Mouse (Mus musculus) lung, postnatal 0 days (tissue): ENCODE data around the gene Grrp1. TPM values are rescaled to one million over a fixed set of nuclear protein-coding genes. Genes with fewer than 3 reads are reported as not detected.
"Not testable (repeated sequence)": the region's sequence is repeated elsewhere in the genome, so short reads cannot be mapped to it uniquely, and the experiment has no call there.

ENCODE experiments used
- ATAC-seq: fragments of 200-750 bp; cut with Nextera tagmentation; 2 replicates; pipeline ENCODE4 v1.8.0; 2017; ENCODE audit warnings: moderate library complexity
- DNase-seq: peaks from one replicate; pipeline ENCODE4 v3.0.0-alpha.2; 2016; ENCODE audit warnings: low spot score
- H3K27ac ChIP-seq: fragments of 300-500 bp; sonication (generic); 2 replicates; pipeline ENCODE4 v1.5.1; 2014; ENCODE audit warnings: antibody characterized with exemption, mild to moderate bottlenecking, low read length, mixed read lengths
- H3K27me3 ChIP-seq: fragments of 300-500 bp; sonication (generic); replicated peaks from 2 replicates; pipeline ENCODE4 v1.6.1; 2014; ENCODE audit warnings: low read length, mixed read lengths; ENCODE audit not compliant: insufficient read depth
- H3K36me3 ChIP-seq: fragments of 300-500 bp; sonication (generic); 2 replicates; pipeline ENCODE4 v1.6.1; 2014; ENCODE audit warnings: low read length, mixed read lengths; ENCODE audit not compliant: insufficient read depth
- H3K4me1 ChIP-seq: fragments of 300-500 bp; sonication (generic); 2 replicates; pipeline ENCODE4 v1.6.1; 2014; ENCODE audit warnings: antibody characterized with exemption, low read depth, low read length, mixed read lengths; ENCODE audit not compliant: insufficient read depth
- H3K4me2 ChIP-seq: fragments of 300-500 bp; sonication (generic); replicated peaks from 2 replicates; pipeline ENCODE4 v1.6.1; 2014; ENCODE audit warnings: low read depth, mild to moderate bottlenecking, low read length, moderate library complexity, mixed read lengths
- H3K4me3 ChIP-seq: fragments of 300-500 bp; sonication (generic); 2 replicates; pipeline ENCODE4 v1.5.1; 2014; ENCODE audit warnings: low read depth, low read length
- H3K9ac ChIP-seq: fragments of 300-500 bp; sonication (generic); replicated peaks from 2 replicates; pipeline ENCODE4 v1.6.1; 2014; ENCODE audit warnings: low read depth, mild to moderate bottlenecking
- H3K9me3 ChIP-seq: fragments of 300-500 bp; sonication (generic); 2 replicates; pipeline ENCODE4 v1.6.1; 2016; ENCODE audit warnings: low read length, mixed read lengths
- CTCF ChIP-seq: IDR thresholded peaks from 2 replicates; pipeline ENCODE4 v1.5.1; 2016; ENCODE audit warnings: antibody characterized with exemption, mild to moderate bottlenecking
- EP300 ChIP-seq: IDR thresholded peaks from 2 replicates; pipeline ENCODE4 v1.6.1; 2016; ENCODE audit warnings: antibody characterized with exemption, mild to moderate bottlenecking, control low read depth
- WGBS: fragments of 180-500 bp; shearing (Covaris S2); extraction: QIAGEN DNeasy Blood & Tissue Kit; methylation state at CpG from one replicate; pipeline ENCODE4 v1.1.7; 2014; 5-methylcytosine and 5-hydroxymethylcytosine counted together
- polyA plus RNA-seq: library from polyadenylated mRNA; unstranded; fragments of >200 nt; fragmentation: Nextera tagmentation; extraction: Ambion mirVana; gene quantifications from 2 replicates; pipeline ENCODE4 v1.2.1, GENCODE M21; 2015

The Grrp1 gene
- polyA plus RNA-seq, 1 experiment from 2014 or later = 23.6 TPM

GRCm38 (mm10) chr4:134272731-134273416, 19.0 kb upstream of the Grrp1 start:
- H3K4me1 ChIP-seq = peaks cover 4% of the 10 kb centered on the region; the same call in 1 of the 2 replicates
- H3K27ac ChIP-seq = peak overlapping the region; percentile 38; the same call in 1 of the 2 replicates
- 11% methylated on average over 12 of the region's 13 CpGs for WGBS
- peak overlapping the region; percentile 21; the same call in 1 of the 2 replicates for H3K4me3 ChIP-seq
- peak overlapping the region; percentile 40 for H3K4me2 ChIP-seq
- H3K9me3 ChIP-seq = no peaks in the 10 kb centered on the region
- H3K27me3 ChIP-seq = no peaks in the 10 kb centered on the region
- no peak overlapping the region for H3K9ac ChIP-seq
- H3K36me3 ChIP-seq = peaks cover 9% of the 10 kb centered on the region; the same call in 1 of the 2 replicates
- TF ChIP-seq EP300 = no peak
- no peak for TF ChIP-seq CTCF
- peak; percentile 73 for DNase-seq
- peak; percentile 59 for ATAC-seq

DNA sequence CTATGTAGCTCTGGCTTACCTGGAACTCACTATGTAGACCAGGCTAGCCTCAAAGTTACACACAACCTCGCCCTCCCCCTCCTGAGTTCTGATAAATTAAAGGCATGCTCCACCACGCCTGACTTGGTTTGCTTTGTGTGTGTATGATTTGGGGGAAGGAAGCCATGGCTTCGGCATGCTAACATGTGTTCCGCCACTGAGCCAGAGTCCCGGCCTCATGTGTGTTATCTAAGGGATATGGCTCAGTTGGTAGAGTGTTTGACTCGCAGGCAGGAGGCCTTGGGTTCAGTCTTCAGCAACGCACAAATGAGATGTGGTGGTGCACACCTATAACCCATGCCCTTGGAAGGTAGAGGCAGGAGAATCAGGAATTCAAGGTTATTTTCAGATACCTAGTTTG, 18.1 kb upstream of the Grrp1 start:
- WGBS = 80% methylated on average over 7 of the region's 7 CpGs
- H3K36me3 ChIP-seq = peaks cover 5% of the 10 kb centered on the region; the same call in 1 of the 2 replicates
- no peaks in the 10 kb centered on the region for H3K9me3 ChIP-seq

DNA sequence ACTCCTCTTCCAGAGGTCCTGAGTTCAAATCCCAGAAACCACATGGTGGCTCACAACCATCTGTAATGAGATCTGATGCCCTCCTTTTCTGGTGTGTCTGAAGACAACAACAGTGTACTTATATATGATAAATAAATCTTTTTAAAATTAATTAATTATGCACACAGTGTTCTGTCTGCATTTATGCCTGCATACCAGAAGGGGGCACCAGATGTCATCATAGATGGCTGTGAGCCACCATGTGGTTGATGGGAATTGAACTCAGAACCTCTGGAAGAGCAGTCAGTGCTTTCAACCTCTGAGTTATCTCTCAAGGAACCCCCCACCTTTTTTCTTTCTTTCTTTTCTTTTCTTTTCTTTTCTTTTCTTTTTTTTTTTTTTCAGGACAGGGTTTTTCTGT, 15.7 kb upstream of the Grrp1 start:
- H3K27me3 ChIP-seq, H3K4me3 ChIP-seq, H3K9ac ChIP-seq, H3K36me3 ChIP-seq, H3K4me1 ChIP-seq, H3K9me3 ChIP-seq, H3K27ac ChIP-seq, ATAC-seq, H3K4me2 ChIP-seq: not testable (repeated sequence)
- peak; percentile 62 for TF ChIP-seq CTCF
- peak; percentile 5 for DNase-seq

More for the DNA sequence above, 18.1 kb upstream of the Grrp1 start:
- ATAC-seq (no peak), DNase-seq (no peak)
- no peak overlapping the region for H3K4me3 ChIP-seq
- no peak overlapping the region for H3K4me2 ChIP-seq
- H3K9ac ChIP-seq = no peak overlapping the region
- H3K27ac ChIP-seq = no peak overlapping the region
- TF ChIP-seq CTCF (no peak), EP300 (no peak)
- peaks cover 4% of the 10 kb centered on the region; the same call in 1 of the 2 replicates for H3K4me1 ChIP-seq
- no peaks in the 10 kb centered on the region for H3K27me3 ChIP-seq

DNA sequence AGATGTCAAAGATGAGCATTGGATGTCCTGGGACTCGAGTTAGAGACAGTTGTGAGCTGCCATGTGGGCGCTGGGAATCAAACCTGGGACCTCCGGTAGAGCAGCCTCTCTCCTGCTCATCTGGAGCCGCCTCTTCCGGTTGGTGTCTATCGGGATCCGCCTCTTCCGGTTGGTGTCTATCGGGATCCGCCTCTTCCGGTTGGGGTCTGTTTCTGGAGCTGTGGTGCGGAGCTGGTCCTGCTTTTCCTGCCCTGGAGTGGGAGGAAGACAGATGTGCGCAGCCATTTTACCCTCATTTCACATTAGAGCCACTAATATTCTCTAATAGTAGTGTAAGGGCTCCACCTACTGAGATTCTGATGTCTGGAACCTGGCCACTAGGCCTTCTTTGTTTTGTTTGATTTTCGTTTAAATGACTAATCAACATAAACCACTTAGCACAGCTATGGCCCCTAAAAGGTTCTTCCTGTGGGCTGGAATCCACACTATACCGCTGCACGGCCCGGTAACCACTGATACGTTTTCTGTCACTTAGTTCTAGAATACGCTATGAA, 14.3 kb upstream of the Grrp1 start:
- no peak overlapping the region for H3K9ac ChIP-seq
- H3K27me3 ChIP-seq = no peaks in the 10 kb centered on the region
- no peak for TF ChIP-seq EP300
- TF ChIP-seq CTCF = peak; percentile 29
- WGBS = 71% methylated on average over 19 of the region's 19 CpGs
- H3K4me3 ChIP-seq = no peak overlapping the region
- no peaks in the 10 kb centered on the region for H3K9me3 ChIP-seq
- peaks cover 4% of the 10 kb centered on the region; the same call in 1 of the 2 replicates for H3K4me1 ChIP-seq
- no peak overlapping the region for H3K4me2 ChIP-seq
- DNase-seq (no peak), ATAC-seq (peak; percentile 35; the same call in 1 of the 2 replicates)
- H3K36me3 ChIP-seq = no peaks in the 10 kb centered on the region
- no peak overlapping the region for H3K27ac ChIP-seq

- no peaks in the 10 kb centered on the region for H3K27me3 ChIP-seq
- WGBS = 38% methylated on average over 9 of the region's 9 CpGs
- H3K4me3 ChIP-seq = no peak overlapping the region
- H3K4me2 ChIP-seq = no peak overlapping the region
- no peaks in the 10 kb centered on the region for H3K4me1 ChIP-seq
- no peak overlapping the region for H3K9ac ChIP-seq
- TF ChIP-seq CTCF = peak; percentile 10; the same call in 1 of the 2 replicates
- peak; percentile 56; the same call in 1 of the 2 replicates for TF ChIP-seq EP300
- ATAC-seq (peak; percentile 52), DNase-seq (no peak)
- no peaks in the 10 kb centered on the region for H3K9me3 ChIP-seq
- H3K36me3 ChIP-seq = no peaks in the 10 kb centered on the region
- H3K27ac ChIP-seq = no peak overlapping the region
Observed at GRCm38 (mm10) chr4:134265860-134266585, 12.1 kb upstream of the Grrp1 start.

- Histone ChIP-seq H3K9ac (no peak overlapping the region), H3K27me3 (no peaks in the 10 kb centered on the region), H3K9me3 (no peaks in the 10 kb centered on the region), H3K4me3 (no peak overlapping the region), H3K4me2 (no peak overlapping the region), H3K4me1 (no peaks in the 10 kb centered on the region; the same call in 1 of the 2 replicates), H3K27ac (no peak overlapping the region), H3K36me3 (no peaks in the 10 kb centered on the region)
- ATAC-seq = peak; percentile 25; the same call in 1 of the 2 replicates
- 29% methylated on average over 6 of the region's 6 CpGs for WGBS
- DNase-seq = peak; percentile 77
- TF ChIP-seq EP300 (no peak), CTCF (peak; percentile 88)
Observed at GRCm38 (mm10) chr4:134263191-134263590, 9.3 kb upstream of the Grrp1 start.
